Mouse (Mus musculus) liver, embryonic 16.5 days (tissue): ENCODE measurements around the gene Exd1. TPM values are rescaled to one million over a fixed set of nuclear protein-coding genes. Genes with fewer than 3 reads are reported as not detected.

ENCODE experiments used
- polyA plus RNA-seq: library from polyadenylated mRNA; unstranded; fragments of >200 nt; fragmentation: Nextera tagmentation; extraction: Ambion mirVana; gene quantifications from 2 replicates; pipeline ENCODE4 v1.2.1, GENCODE M21; 2015

Exd1 gene
- polyA plus RNA-seq, 1 experiment from 2014 or later = 0.14 TPM

Other genes with a start within 250 kb of the Exd1 start
- gene Dll4, start 221.8 kb downstream of the Exd1 start, polyA plus RNA-seq = 2.0 and 2.1 TPM in 2 replicates
- gene Chac1, start 196.4 kb downstream of the Exd1 start, polyA plus RNA-seq = 6.2 and 8.5 TPM in 2 replicates
- gene Ino80, start 69.9 kb downstream of the Exd1 start, polyA plus RNA-seq = 1.1 and 1.3 TPM in 2 replicates
- gene Chp1, start 70 bp upstream of the Exd1 start, polyA plus RNA-seq = 68.8 and 69.6 TPM in 2 replicates
- 101 and 110 TPM in 2 replicates for gene Nusap1, start 70.7 kb upstream of the Exd1 start, polyA plus RNA-seq
- 36.1 and 41.4 TPM in 2 replicates for gene Oip5, start 70.8 kb upstream of the Exd1 start, polyA plus RNA-seq
- gene Ndufaf1, start 115.2 kb upstream of the Exd1 start, polyA plus RNA-seq = 28.2 and 29.5 TPM in 2 replicates
- gene Rtf1, start 127.4 kb upstream of the Exd1 start, polyA plus RNA-seq = 10.6 and 13.2 TPM in 2 replicates
- gene Itpka, start 194.7 kb upstream of the Exd1 start, polyA plus RNA-seq = 2.8 and 3.4 TPM in 2 replicates
- gene Ltk, start 212.8 kb upstream of the Exd1 start, polyA plus RNA-seq = 0.05 and 0.06 TPM in 2 replicates
- 7.4 and 9.1 TPM in 2 replicates for gene Rpap1, start 239.9 kb upstream of the Exd1 start, polyA plus RNA-seq